Mouse (Mus musculus) bone marrow, adult 2 months (tissue): ENCODE data around the gene Ndufb4.

Experiments
- CTCF ChIP-seq: fragments of 200-500 bp; IDR thresholded peaks from 2 replicates; pipeline ENCODE4 v1.5.1; 2011; ENCODE audit warnings: low read length, control low read depth; ENCODE audit not compliant: control insufficient read depth, insufficient read depth
- POLR2A ChIP-seq: fragments of 200-500 bp; IDR thresholded peaks from 2 replicates; pipeline ENCODE4 v1.6.1; 2011; ENCODE audit warnings: low read depth, mild to moderate bottlenecking, control low read depth, low read length, borderline replicate concordance; ENCODE audit not compliant: control insufficient read depth

DNA sequence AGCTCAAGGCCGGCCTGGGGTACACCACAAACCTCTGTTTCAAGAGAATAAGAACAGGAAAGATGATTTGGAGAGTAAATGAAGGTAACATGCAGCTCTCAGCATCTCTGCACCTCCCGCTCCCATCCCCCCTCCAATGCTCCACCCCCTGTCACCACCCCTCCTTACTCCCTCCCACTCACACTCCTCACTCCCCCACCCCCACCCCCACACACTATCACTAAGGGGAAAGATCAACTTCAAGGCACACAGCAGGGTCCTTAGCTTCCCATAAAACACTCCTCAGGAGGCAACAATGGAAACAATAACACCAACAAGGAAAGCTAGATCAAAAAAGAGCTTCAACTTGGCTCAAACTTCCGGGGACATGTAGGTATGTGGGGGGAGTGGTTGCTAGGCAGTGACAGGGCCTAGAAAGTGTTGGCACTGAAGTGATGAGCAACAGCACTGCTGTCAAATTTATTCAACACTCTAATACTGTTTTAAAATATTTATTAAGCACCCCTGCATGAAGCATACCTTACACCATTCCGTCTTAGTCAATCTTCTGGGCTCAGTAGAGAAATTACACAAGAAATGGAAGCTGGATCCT is 1.6 kb upstream of the Ndufb4 start:
- TF ChIP-seq CTCF = no peak
- no peak for TF ChIP-seq POLR2A
